Mouse (Mus musculus) gonadal fat pad, adult 2 months (tissue): Measurements from ENCODE around the gene Hapln3. TPM values are rescaled to one million over a fixed set of nuclear protein-coding genes. Genes with fewer than 3 reads are reported as not detected.

ENCODE experiments used
- DNase-seq: peaks from one replicate; pipeline ENCODE4 v3.0.0-alpha.2; 2012; ENCODE audit warnings: low read depth
- polyA plus RNA-seq: library from polyadenylated mRNA; depleted of rRNA; stranded (reverse); fragments of >200 nt; gene quantifications from 2 replicates; pipeline ENCODE4 v1.2.3, GENCODE M21; 2012; rRNA removed

The Hapln3 gene
- polyA plus RNA-seq, 1 experiment: 2.0 TPM

DNA sequence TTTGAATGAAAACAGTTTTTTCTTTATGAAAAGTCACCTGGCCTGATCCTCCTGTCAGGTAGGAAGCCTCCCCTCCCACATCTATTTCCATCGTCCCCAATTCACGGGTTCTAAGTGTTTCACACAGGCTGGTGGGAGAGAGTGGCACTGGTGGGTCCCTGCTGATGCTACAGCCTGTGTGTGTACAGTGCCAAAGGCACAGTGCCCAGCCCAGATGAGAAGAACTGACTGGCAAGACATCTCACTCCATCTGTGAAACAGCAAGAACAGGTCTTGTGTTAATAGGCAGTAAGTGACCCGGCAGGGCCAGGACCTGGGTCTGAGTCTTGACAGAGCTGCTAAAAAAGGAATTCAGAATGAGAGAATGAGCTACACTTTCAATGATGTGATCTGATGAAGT, 51.6 kb downstream of the Hapln3 start:
- DNase-seq: no peak

DNA sequence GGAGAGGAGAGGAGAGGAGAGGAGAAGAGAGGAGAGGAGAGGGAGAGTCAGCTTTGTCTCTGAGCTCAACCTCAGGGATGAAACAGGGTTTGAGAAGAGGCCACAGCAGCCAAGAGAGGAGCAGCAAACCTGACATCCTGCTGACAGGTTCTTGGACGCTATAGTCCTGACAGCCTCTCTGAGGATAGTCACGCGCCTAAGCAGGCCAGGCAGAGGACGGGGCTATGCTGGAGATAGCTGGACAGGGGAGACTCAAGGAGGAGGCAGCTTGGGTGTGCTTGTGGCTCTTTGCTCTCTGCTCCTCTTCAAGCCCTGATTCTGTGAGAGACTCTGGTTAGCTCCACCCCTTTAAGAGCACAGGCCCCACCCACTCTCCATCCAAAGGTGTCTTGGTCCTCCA, 62.6 kb downstream of the Hapln3 start:
- no peak for DNase-seq

DNA sequence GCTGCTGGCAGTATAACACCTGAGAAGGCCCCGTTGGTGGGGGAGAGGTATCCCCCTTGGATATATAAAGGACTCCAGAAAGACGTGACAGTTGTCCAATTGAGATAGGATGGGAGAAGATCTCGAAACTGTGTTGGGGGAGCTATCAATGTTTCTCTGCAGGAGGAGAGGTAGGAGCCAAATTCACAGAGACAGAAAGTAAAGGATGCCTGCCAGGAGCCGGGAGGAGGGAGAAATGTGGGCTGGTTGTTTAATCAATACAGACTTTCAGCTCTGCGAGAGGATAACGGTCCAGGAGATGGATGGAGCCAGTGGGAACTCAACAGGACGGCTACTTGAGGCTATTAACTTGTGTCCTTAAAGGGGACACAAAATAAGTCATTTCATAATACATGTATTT, 63.4 kb downstream of the Hapln3 start:
- DNase-seq: no peak

Other genes with a start within 250 kb of the Hapln3 start
- gene Aen, start 235.2 kb downstream of the Hapln3 start, polyA plus RNA-seq: 34.6 and 35.2 TPM in 2 replicates
- 314 and 327 TPM in 2 replicates for gene Isg20, start 217.6 kb downstream of the Hapln3 start, polyA plus RNA-seq
- 0.09 and 0.12 TPM in 2 replicates for gene Acan, start 77.5 kb downstream of the Hapln3 start, polyA plus RNA-seq
- gene Mfge8, start 18.0 kb upstream of the Hapln3 start, polyA plus RNA-seq: 3,925 and 6,021 TPM in 2 replicates
- 183 and 328 TPM in 2 replicates for gene Abhd2, start 142.2 kb upstream of the Hapln3 start, polyA plus RNA-seq